Mouse (Mus musculus) midbrain, postnatal 0 days (tissue): ENCODE results near the gene Fam234a. TPM values are rescaled to one million over a fixed set of nuclear protein-coding genes. Genes with fewer than 3 reads are reported as not detected.

Experiments
- ATAC-seq: fragments of 200-750 bp; cut with Nextera tagmentation; 2 replicates; pipeline ENCODE4 v1.8.0; 2017; ENCODE audit warnings: moderate number of reproducible peaks, mild to moderate bottlenecking, moderate TSS enrichment, moderate library complexity; ENCODE audit not compliant: low FRiP score
- DNase-seq: peaks from one replicate; pipeline ENCODE4 v3.0.0-alpha.2; 2015; ENCODE audit warnings: low spot score
- H3K27ac ChIP-seq: fragments of 300-500 bp; sonication (generic); 2 replicates; pipeline ENCODE4 v1.5.1; 2014; ENCODE audit warnings: low read depth, mild to moderate bottlenecking, low read length, mixed read lengths
- H3K27me3 ChIP-seq: fragments of 300-500 bp; sonication (generic); 2 replicates; pipeline ENCODE4 v1.6.1; 2014; ENCODE audit warnings: low read length, control low read depth, mixed read lengths; ENCODE audit not compliant: insufficient read depth
- H3K36me3 ChIP-seq: fragments of 300-500 bp; sonication (generic); 2 replicates; pipeline ENCODE4 v1.6.1; 2014; ENCODE audit warnings: low read length, control low read depth, mixed read lengths; ENCODE audit not compliant: insufficient read depth
- H3K4me1 ChIP-seq: fragments of 300-500 bp; sonication (generic); 2 replicates; pipeline ENCODE4 v1.6.1; 2014; ENCODE audit warnings: mild to moderate bottlenecking, control low read depth, antibody characterized with exemption, low read length, mixed read lengths; ENCODE audit not compliant: insufficient read depth
- H3K4me2 ChIP-seq: fragments of 300-500 bp; sonication (generic); 2 replicates; pipeline ENCODE4 v1.6.1; 2014; ENCODE audit warnings: low read depth, mild to moderate bottlenecking, low read length, mixed read lengths; ENCODE audit not compliant: poor library complexity, severe bottlenecking
- H3K4me3 ChIP-seq: fragments of 300-500 bp; sonication (generic); 2 replicates; pipeline ENCODE4 v1.5.1; 2014; ENCODE audit warnings: low read depth, mild to moderate bottlenecking, low read length, moderate library complexity
- H3K9ac ChIP-seq: fragments of 300-500 bp; sonication (generic); replicated peaks from 2 replicates; pipeline ENCODE4 v1.6.1; 2014; ENCODE audit warnings: mild to moderate bottlenecking, low read length, moderate library complexity, mixed read lengths; ENCODE audit not compliant: poor library complexity, severe bottlenecking
- H3K9me3 ChIP-seq: fragments of 300-500 bp; sonication (generic); 2 replicates; pipeline ENCODE4 v1.6.1; 2016; ENCODE audit warnings: low read length, control low read depth
- CTCF ChIP-seq: IDR thresholded peaks from 2 replicates; pipeline ENCODE4 v1.5.1; 2016; ENCODE audit warnings: antibody characterized with exemption, mild to moderate bottlenecking
- WGBS: fragments of 180-500 bp; shearing (Covaris S2); extraction: QIAGEN DNeasy Blood & Tissue Kit; methylation state at CpG from one replicate; pipeline ENCODE4 v1.1.7; 2014; 5-methylcytosine and 5-hydroxymethylcytosine counted together
- polyA plus RNA-seq: library from polyadenylated mRNA; unstranded; fragments of >200 nt; fragmentation: Nextera tagmentation; extraction: Ambion mirVana; gene quantifications from 2 replicates; pipeline ENCODE4 v1.2.1, GENCODE M21; 2015
- total RNA-seq: library from RNA; depleted of rRNA; stranded (reverse); fragments of >200 nt; gene quantifications from 2 replicates; pipeline ENCODE4 v1.2.3, GENCODE M21; 2014

Fam234a gene
- total and polyA plus RNA-seq, 2 experiments from 2014 or later = 31.5 to 32.4 TPM

DNA sequence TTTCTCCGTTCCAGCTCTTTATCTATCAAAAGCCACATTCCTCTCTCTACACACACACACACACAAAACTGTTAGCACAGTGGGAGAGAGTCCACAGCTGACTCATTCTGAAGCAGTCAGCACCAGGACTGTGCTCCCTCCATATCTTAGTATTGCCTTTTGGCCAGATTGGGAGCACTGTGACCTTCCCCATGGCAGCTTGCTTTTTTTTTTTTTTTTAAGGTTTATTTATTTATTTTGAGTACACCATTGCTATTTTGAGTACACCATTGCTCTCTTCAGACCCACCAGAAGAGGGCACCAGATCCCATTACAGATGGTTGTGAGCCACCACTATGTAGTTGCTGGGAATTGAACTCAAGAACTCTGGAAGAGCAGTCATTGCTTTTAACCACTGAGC is 24.8 kb upstream of the Fam234a start:
- peaks cover 32% of the 10 kb centered on the region for H3K36me3 ChIP-seq
- H3K9me3 ChIP-seq = no peaks in the 10 kb centered on the region
- no peaks in the 10 kb centered on the region for H3K27me3 ChIP-seq
- no peak for DNase-seq
- 95% methylated on average over 1 of the region's 1 CpGs for WGBS
- H3K27ac ChIP-seq = no peak overlapping the region
- H3K4me1 ChIP-seq = no peaks in the 10 kb centered on the region
- no peak for ATAC-seq
- H3K4me2 ChIP-seq = no peak overlapping the region
- H3K9ac ChIP-seq = no peak overlapping the region
- TF ChIP-seq CTCF = peak; percentile 56
- H3K4me3 ChIP-seq = no peak overlapping the region

DNA sequence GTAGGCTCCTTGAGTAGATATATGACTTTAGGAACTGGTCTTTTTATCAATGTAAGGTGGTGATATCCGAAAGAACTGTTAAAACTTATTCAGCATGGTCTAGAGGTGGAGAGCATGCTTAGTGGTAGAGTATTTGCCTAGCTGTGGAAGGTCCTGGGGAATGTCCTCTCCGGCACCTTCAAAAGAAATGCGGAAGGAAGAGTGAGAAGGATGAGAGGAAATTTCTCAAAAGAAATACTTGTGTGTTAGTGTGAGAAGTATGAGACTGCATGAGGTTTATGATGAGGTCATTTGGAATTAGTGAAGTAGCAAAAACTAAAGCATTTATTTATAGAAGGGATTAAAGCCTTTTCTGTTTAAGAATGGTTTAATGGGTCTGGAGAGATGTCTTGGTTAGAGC is 18.3 kb upstream of the Fam234a start:
- Histone ChIP-seq H3K9ac (no peak overlapping the region), H3K4me2 (no peak overlapping the region), H3K36me3 (peaks cover 42% of the 10 kb centered on the region), H3K27ac (no peak overlapping the region), H3K4me1 (no peaks in the 10 kb centered on the region), H3K27me3 (no peaks in the 10 kb centered on the region), H3K4me3 (no peak overlapping the region), H3K9me3 (no peaks in the 10 kb centered on the region)
- DNase-seq = no peak
- WGBS = 98% methylated on average over 3 of the region's 3 CpGs
- TF ChIP-seq CTCF = no peak
- ATAC-seq = no peak

DNA sequence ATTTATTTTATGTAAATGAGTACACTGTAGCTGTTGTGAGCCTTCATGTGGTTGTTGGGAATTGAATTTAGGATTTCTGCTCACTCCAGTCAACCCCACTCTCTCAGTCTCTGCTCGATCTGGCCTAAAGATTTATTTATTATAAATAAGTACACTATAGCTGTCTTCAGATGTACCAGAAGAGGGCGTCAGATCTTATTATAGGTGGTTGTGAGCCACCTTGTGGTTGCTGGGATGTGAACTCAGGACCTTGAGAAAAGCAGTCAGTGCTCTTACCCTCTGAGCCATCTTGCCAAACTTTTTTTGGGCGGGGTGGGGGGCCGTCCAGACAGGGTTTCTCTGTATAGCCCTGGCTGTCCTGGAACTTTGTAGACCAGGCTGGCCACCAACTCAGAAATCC is 17.8 kb upstream of the Fam234a start:
- WGBS = 85% methylated on average over 4 of the region's 4 CpGs
- no peaks in the 10 kb centered on the region for H3K4me1 ChIP-seq
- peak; percentile 55 for TF ChIP-seq CTCF
- no peak overlapping the region for H3K4me2 ChIP-seq
- H3K36me3 ChIP-seq = peaks cover 41% of the 10 kb centered on the region
- no peak overlapping the region for H3K9ac ChIP-seq
- no peaks in the 10 kb centered on the region for H3K9me3 ChIP-seq
- no peak overlapping the region for H3K4me3 ChIP-seq
- no peak for ATAC-seq
- no peak overlapping the region for H3K27ac ChIP-seq
- no peak for DNase-seq
- no peaks in the 10 kb centered on the region for H3K27me3 ChIP-seq

DNA sequence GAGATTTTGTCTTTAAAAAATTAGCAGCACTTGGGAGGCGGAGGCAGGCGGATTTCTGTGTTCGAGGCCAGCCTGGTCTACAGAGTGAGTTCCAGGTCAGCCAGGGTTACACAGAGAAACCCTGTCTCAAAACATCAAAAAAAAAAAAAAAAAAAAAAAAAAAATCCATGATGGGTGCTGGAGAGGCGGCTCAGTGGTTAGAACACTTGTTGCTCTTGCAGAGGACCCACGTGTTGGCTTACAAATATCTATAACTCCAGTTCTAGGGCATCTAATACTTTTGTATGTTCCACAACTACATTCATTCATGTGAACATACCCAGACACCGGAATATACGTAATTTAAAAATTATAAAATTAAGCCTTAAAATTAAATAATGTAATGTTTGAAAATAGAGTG is 11.3 kb upstream of the Fam234a start:
- ATAC-seq (no peak), DNase-seq (no peak)
- H3K36me3 ChIP-seq = peaks cover 11% of the 10 kb centered on the region; the same call in 1 of the 2 replicates
- H3K27me3 ChIP-seq = no peaks in the 10 kb centered on the region
- H3K4me2 ChIP-seq = no peak overlapping the region
- H3K4me3 ChIP-seq = no peak overlapping the region
- no peaks in the 10 kb centered on the region for H3K9me3 ChIP-seq
- H3K9ac ChIP-seq = no peak overlapping the region
- H3K4me1 ChIP-seq = no peaks in the 10 kb centered on the region
- no peak overlapping the region for H3K27ac ChIP-seq
- WGBS = 97% methylated on average over 7 of the region's 7 CpGs
- TF ChIP-seq CTCF = no peak

DNA sequence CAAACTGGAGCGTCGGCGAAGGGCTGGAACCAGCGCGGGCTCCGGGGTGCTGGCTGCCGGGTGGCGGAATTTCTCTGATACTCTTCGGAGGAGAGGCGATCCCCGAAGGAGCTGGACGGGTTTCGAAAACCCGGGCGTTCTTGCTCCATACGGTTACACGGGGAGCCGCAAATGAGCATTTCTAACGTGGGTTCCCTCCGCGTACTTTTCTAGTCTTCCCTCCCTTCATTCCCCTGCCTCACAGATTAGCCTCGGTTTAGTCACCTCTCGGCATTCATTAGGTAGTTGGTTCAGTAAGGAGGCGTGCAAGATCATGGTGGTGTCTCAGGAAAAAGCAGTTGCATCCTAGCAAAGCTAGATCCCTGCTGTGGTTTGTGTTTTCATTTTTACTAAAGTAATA is 9.4 kb upstream of the Fam234a start:
- H3K9me3 ChIP-seq = no peaks in the 10 kb centered on the region
- peak overlapping the region; percentile 94 for H3K9ac ChIP-seq
- peak overlapping the region; percentile 61 for H3K4me2 ChIP-seq
- under 1% methylated on average over 24 of the region's 24 CpGs for WGBS
- H3K27ac ChIP-seq = peak overlapping the region; percentile 95
- ATAC-seq = peak; percentile 9; the same call in 1 of the 2 replicates
- H3K4me1 ChIP-seq = no peaks in the 10 kb centered on the region
- peak overlapping the region; percentile 62 for H3K4me3 ChIP-seq
- no peak for DNase-seq
- no peak for TF ChIP-seq CTCF
- H3K36me3 ChIP-seq = 0 out of 2 replicates have a peak, but pooled peaks cover 3% of the 10 kb centered on the region
- H3K27me3 ChIP-seq = no peaks in the 10 kb centered on the region

DNA sequence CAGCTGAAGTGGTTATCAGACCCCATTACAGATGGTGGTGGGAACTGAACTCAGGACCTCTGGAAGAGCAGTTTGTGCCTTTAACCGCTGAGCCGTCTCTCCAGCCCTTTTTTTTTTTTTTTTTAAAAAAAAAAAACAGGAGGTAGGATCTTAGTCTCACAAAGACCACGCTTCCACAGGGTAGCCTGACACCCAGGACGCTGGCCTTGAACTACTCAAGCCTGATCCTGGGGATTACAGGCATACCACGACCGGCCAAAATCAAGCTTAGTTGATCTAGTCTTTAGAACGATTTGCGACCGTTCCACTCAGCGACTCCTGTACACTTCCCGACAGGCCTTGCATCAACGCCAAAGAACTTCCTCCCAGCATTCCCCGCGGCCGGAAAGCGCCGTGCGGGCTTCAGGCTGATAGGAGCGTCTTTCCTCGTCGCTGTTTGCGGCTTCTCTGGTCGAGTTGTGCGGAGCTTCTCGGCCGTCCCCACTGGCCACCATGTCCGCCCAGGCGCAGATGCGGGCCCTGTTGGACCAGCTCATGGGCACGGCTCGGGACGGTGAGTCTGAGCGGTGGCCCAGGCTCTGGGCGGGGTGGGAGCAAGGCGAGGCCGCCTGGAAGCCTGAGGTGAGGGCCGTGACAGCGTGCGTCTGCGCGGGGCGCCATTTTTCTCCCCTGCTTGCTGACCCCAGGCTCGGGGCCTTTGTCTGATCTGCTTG is 8.7 kb upstream of the Fam234a start, which contains the start of gene Luc7l:
Luc7l (plus strand) TSS at position 358 of the 713 bp plus-strand sequence.
- Histone ChIP-seq H3K36me3 (0 out of 2 replicates have a peak, but pooled peaks cover 3% of the 10 kb centered on the region), H3K4me2 (peak within 1 kb of the TSS; percentile 61), H3K27ac (peak within 1 kb of the TSS; percentile 95), H3K4me1 (no peaks in the 10 kb centered on the region), H3K27me3 (no peaks in the 10 kb centered on the region), H3K9ac (peak within 1 kb of the TSS; percentile 94), H3K4me3 (peak within 1 kb of the TSS; percentile 62), H3K9me3 (no peaks in the 10 kb centered on the region)
- peak; percentile 94 for ATAC-seq
- under 1% methylated on average over 42 of the region's 43 CpGs for WGBS
- DNase-seq = peak; percentile 97
- TF ChIP-seq CTCF = no peak
